Mouse (Mus musculus) embryonic facial prominence, embryonic 14.5 days (tissue): ENCODE results near the gene Bcl2l14. TPM values are rescaled to one million over a fixed set of nuclear protein-coding genes. Genes with fewer than 3 reads are reported as not detected.

Experiments used
- ATAC-seq: fragments of 200-750 bp; cut with Nextera tagmentation; 2 replicates; pipeline ENCODE4 v1.8.0; 2017; ENCODE audit warnings: low read depth, moderate number of reproducible peaks, moderate TSS enrichment
- DNase-seq: peaks from one replicate; pipeline ENCODE4 v3.0.0-alpha.2; 2015; ENCODE audit warnings: low spot score
- H3K27ac ChIP-seq: fragments of 300-500 bp; sonication (generic); replicated peaks from 2 replicates; pipeline ENCODE4 v1.5.1; 2014; ENCODE audit warnings: low read depth, mild to moderate bottlenecking, low read length, moderate library complexity
- H3K27me3 ChIP-seq: fragments of 300-500 bp; sonication (generic); replicated peaks from 2 replicates; pipeline ENCODE4 v1.6.1; 2014; ENCODE audit warnings: low read length; ENCODE audit not compliant: control insufficient read depth, insufficient read depth
- H3K36me3 ChIP-seq: fragments of 300-500 bp; sonication (generic); 2 replicates; pipeline ENCODE4 v1.6.1; 2014; ENCODE audit warnings: low read length, mixed read lengths; ENCODE audit not compliant: control insufficient read depth, insufficient read depth
- H3K4me1 ChIP-seq: fragments of 300-500 bp; sonication (generic); 2 replicates; pipeline ENCODE4 v1.6.1; 2014; ENCODE audit warnings: antibody characterized with exemption, low read length; ENCODE audit not compliant: control insufficient read depth, insufficient read depth
- H3K4me2 ChIP-seq: fragments of 300-500 bp; sonication (generic); 2 replicates; pipeline ENCODE4 v1.6.1; 2014; ENCODE audit warnings: low read depth, mild to moderate bottlenecking, low read length, moderate library complexity, mixed read lengths
- H3K4me3 ChIP-seq: fragments of 300-500 bp; sonication (generic); 2 replicates; pipeline ENCODE4 v1.5.1; 2014; ENCODE audit warnings: low read depth, mild to moderate bottlenecking, low read length
- H3K9ac ChIP-seq: fragments of 300-500 bp; sonication (generic); 2 replicates; pipeline ENCODE4 v1.6.1; 2014; ENCODE audit warnings: low read depth, mild to moderate bottlenecking, low read length, moderate library complexity, mixed read lengths
- H3K9me3 ChIP-seq: fragments of 300-500 bp; sonication (generic); 2 replicates; pipeline ENCODE4 v1.6.1; 2016; ENCODE audit warnings: low read length; ENCODE audit not compliant: control insufficient read depth
- WGBS: fragments of 180-500 bp; shearing (Covaris S2); extraction: QIAGEN DNeasy Blood & Tissue Kit; methylation state at CpG from one replicate; pipeline ENCODE4 v1.1.7; 2014; 5-methylcytosine and 5-hydroxymethylcytosine counted together
- polyA plus RNA-seq: library from polyadenylated mRNA; unstranded; fragments of >200 nt; fragmentation: Nextera tagmentation; extraction: Ambion mirVana; gene quantifications from 2 replicates; pipeline ENCODE4 v1.2.1, GENCODE M21; 2014

Gene Bcl2l14
- polyA plus RNA-seq: 2.6 and 3.0 TPM in 2 replicates

DNA sequence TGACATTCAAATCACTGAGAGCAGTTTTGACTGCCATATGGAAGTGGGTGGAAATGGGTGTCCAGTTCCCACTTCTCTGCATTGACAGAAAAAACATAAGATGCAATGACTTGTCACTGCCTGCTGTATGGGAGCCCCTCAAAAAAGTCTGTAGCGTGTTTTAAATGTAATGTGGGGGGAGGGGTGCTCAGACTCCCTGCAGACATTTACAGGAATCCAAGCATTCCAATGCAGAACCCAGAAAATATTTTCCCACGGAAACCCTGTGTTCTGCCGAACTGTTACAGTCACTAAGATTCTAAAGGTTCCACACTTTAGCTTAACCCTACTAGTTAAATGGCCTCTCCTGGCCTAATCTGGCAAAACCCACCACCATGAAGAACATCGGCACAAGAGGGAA, at the start of gene Bcl2l14:
TSS of gene Bcl2l14 (plus strand) at position 301 of the 400 bp plus-strand sequence.
- H3K4me1 ChIP-seq: no peaks in the 10 kb centered on the region
- no peaks in the 10 kb centered on the region for H3K36me3 ChIP-seq
- no peak within 1 kb of the TSS for H3K4me3 ChIP-seq
- DNase-seq (peak; percentile 13), ATAC-seq (no peak)
- no peak within 1 kb of the TSS for H3K9ac ChIP-seq
- no peak within 1 kb of the TSS for H3K4me2 ChIP-seq
- H3K9me3 ChIP-seq: no peaks in the 10 kb centered on the region
- H3K27ac ChIP-seq: no peak within 1 kb of the TSS
- no peaks in the 10 kb centered on the region for H3K27me3 ChIP-seq
- WGBS: 50% methylated on average over 4 of the region's 4 CpGs

DNA sequence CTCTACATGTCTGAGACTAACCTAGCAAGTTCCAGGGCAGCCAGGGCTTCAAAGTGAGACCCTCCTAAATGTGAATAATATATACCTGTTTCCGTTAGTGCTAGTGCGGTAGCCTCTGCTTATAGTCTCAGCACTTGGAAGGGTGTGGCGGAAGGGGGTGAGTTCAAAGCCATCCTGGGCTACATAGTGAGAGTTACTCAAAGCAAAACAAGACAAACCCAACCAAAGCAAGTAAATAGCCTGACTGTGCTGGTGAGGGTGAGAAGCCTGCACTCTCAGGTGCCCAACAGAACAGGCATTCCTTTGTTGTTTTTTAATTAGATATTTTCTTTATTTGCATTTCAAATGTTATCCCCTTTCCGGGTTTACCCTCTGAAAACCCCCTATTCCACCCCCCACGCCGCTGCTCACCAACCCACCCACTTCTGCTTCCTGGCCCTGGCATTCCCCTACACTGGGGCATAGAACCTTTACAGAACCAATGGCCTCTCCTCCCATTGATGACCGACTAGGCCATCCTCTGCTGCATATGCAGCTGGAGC, 47.5 kb upstream of the Bcl2l14 start:
- no peak overlapping the region for H3K4me2 ChIP-seq
- no peaks in the 10 kb centered on the region for H3K27me3 ChIP-seq
- H3K27ac ChIP-seq: no peak overlapping the region
- H3K4me3 ChIP-seq: no peak overlapping the region
- no peak for DNase-seq
- ATAC-seq: no peak
- H3K4me1 ChIP-seq: no peaks in the 10 kb centered on the region
- 90% methylated on average over 7 of the region's 7 CpGs for WGBS
- H3K9me3 ChIP-seq: 0 out of 2 replicates have a peak, but pooled peaks cover 3% of the 10 kb centered on the region
- H3K36me3 ChIP-seq: no peaks in the 10 kb centered on the region
- no peak overlapping the region for H3K9ac ChIP-seq

DNA sequence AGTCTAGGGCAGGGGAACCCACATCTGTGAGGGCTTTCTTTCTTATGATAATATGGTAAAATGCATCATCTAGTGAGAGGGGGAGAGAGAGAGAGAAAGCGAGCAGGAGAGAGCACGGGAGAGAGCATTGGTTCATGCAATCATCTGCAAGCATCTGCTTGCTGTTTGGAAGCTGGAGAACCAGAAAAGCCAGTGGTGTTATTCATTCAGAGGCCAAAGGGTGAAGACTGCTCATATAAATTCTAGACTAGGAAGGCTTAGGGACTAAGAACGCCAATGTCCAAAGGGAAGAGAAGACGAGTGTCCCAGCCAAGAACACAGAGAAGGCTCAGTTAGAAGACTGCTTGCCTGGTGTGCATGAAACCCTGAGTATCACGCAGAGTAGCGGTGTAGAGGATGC, 43.2 kb upstream of the Bcl2l14 start:
- Histone ChIP-seq H3K4me3 (no peak overlapping the region), H3K27ac (no peak overlapping the region), H3K27me3 (no peaks in the 10 kb centered on the region), H3K4me1 (no peaks in the 10 kb centered on the region), H3K9ac (no peak overlapping the region), H3K9me3 (0 out of 2 replicates have a peak, but pooled peaks cover 3% of the 10 kb centered on the region), H3K36me3 (no peaks in the 10 kb centered on the region), H3K4me2 (no peak overlapping the region)
- WGBS: 83% methylated on average over 6 of the region's 6 CpGs
- no peak for ATAC-seq
- no peak for DNase-seq

DNA sequence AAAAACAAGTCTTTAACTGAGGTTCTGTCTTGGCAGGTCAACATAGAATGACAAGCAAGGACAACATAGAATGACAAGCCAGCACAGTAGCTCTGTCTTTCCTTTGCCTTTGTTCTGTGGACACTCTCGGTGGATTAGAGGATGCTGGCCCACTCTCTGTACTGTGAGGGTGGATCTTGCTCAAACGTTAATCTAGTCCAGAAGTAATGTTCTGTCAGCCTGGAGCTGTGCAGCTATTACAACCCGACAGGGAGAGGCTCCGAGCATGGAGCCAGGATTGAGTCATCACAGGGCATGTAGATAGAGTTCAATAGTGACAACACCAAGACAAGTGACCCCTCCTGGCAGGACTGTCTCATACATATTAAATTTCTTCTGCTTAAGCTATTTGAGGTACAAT, 42.4 kb upstream of the Bcl2l14 start:
- Histone ChIP-seq H3K36me3 (no peaks in the 10 kb centered on the region), H3K4me1 (no peaks in the 10 kb centered on the region), H3K4me2 (no peak overlapping the region), H3K9ac (no peak overlapping the region), H3K9me3 (0 out of 2 replicates have a peak, but pooled peaks cover 3% of the 10 kb centered on the region), H3K27ac (no peak overlapping the region), H3K4me3 (no peak overlapping the region), H3K27me3 (no peaks in the 10 kb centered on the region)
- DNase-seq (no peak), ATAC-seq (no peak)
- WGBS: 82% methylated on average over 4 of the region's 4 CpGs

DNA sequence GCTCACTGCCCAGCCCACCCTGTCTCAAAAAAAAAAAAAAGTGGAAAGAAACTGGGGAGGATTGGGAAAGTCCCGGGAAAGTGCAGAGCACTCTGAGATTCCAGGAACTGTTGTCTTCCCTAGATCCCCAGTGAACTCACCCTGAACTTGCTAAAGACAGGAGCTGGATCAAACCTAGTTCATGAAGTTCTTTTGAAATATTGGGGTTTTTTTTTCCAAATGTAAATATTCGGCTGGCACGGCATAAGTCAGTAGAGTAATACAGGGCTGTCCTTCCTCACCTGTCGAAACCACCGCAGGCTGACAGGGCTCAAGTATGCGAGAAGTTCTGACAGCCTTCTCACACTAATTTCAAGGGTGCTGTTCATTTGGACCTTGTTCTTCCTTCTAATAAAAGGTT, 38.5 kb upstream of the Bcl2l14 start:
- Histone ChIP-seq H3K36me3 (no peaks in the 10 kb centered on the region), H3K4me2 (no peak overlapping the region), H3K9me3 (0 out of 2 replicates have a peak, but pooled peaks cover 3% of the 10 kb centered on the region), H3K4me3 (no peak overlapping the region), H3K4me1 (no peaks in the 10 kb centered on the region), H3K9ac (no peak overlapping the region), H3K27me3 (no peaks in the 10 kb centered on the region), H3K27ac (no peak overlapping the region)
- DNase-seq (no peak), ATAC-seq (no peak)
- WGBS: 65% methylated on average over 6 of the region's 6 CpGs

DNA sequence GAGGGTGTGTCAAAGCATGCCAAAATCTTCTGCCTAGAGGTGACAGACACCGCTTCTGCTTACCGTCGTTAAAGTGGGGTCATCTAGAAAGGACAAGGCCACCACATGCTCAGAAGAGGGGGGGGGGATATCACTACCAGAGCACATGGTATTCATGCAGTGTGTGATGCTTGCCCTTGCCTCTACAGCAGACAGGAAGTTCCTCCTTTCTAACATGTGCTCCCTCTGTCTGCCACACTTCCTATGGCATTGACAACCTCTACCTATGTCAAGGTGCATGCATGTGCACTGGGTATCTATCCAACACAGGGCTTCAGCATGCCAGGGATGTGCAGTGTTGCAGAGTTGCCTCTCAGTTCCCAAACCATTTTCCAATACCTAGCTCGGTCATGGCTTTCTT, 36.0 kb upstream of the Bcl2l14 start:
- WGBS: 82% methylated on average over 4 of the region's 4 CpGs

DNA sequence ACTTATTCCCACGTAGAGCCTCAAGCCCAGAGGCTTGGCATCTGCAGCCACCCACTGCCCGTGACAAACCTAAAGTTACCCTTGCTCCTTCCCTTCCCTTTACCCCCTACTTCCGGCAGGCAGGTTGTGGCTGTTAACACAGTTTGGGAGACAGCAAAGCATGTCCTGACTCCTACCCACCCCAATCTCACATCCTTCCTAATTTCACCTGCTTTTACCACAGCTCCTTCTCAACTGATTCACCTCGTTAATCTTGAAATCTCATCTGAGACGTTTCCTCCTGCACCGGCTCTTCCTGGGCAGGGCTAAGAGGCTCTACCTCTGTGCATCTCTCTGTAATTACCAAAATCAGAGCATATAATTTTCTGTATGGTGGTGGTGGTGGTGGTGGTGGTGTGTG, 31.5 kb upstream of the Bcl2l14 start:
- H3K9me3 ChIP-seq: no peaks in the 10 kb centered on the region
- H3K4me2 ChIP-seq: no peak overlapping the region
- peaks cover 10% of the 10 kb centered on the region; the same call in 1 of the 2 replicates for H3K4me1 ChIP-seq
- WGBS: 64% methylated on average over 6 of the region's 6 CpGs
- H3K9ac ChIP-seq: no peak overlapping the region
- ATAC-seq: no peak
- DNase-seq: no peak
- no peak overlapping the region for H3K4me3 ChIP-seq
- no peaks in the 10 kb centered on the region for H3K27me3 ChIP-seq
- H3K27ac ChIP-seq: no peak overlapping the region
- H3K36me3 ChIP-seq: no peaks in the 10 kb centered on the region

More for the DNA sequence above, 36.0 kb upstream of the Bcl2l14 start:
- Histone ChIP-seq H3K9ac (no peak overlapping the region), H3K27ac (no peak overlapping the region), H3K4me2 (no peak overlapping the region), H3K9me3 (no peaks in the 10 kb centered on the region), H3K4me1 (no peaks in the 10 kb centered on the region), H3K27me3 (no peaks in the 10 kb centered on the region), H3K36me3 (no peaks in the 10 kb centered on the region), H3K4me3 (no peak overlapping the region)
- DNase-seq: no peak
- ATAC-seq: no peak

DNA sequence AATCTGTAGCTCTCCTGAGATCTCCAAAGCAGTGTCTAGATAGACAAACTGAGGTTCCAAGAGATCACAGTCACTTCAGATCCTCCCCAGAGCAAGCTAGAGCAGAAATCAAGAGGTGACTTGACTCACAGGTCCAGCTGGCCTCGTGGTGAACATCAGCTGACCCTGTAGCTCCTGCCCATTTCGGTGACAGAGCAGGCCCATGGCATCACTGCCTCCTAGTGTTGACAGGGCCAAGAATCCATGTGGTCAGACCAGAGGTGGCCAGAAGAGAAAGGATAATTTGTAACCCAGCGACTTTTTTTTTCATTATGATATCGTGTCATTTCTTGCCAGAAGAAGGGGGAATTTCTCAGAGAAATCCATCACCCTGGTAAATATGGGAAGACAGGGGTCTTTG, 30.2 kb upstream of the Bcl2l14 start:
- Histone ChIP-seq H3K27ac (no peak overlapping the region), H3K4me2 (no peak overlapping the region), H3K36me3 (no peaks in the 10 kb centered on the region), H3K27me3 (no peaks in the 10 kb centered on the region), H3K4me3 (no peak overlapping the region), H3K9ac (no peak overlapping the region), H3K9me3 (no peaks in the 10 kb centered on the region), H3K4me1 (peaks cover 10% of the 10 kb centered on the region; the same call in 1 of the 2 replicates)
- ATAC-seq: no peak
- WGBS: 76% methylated on average over 4 of the region's 4 CpGs
- DNase-seq: no peak
